Mouse (Mus musculus): ENCODE results near the gene Gm42742. TPM values are rescaled to one million over a fixed set of nuclear protein-coding genes. Genes with fewer than 3 reads are reported as not detected.
A peak's percentile ranks its signal among the peaks of the same experiment; 100 is the strongest.

The Gm42742 gene
- polyA plus RNA-seq, 1 experiment from 2014 or later, result 83.4 TPM

DNA sequence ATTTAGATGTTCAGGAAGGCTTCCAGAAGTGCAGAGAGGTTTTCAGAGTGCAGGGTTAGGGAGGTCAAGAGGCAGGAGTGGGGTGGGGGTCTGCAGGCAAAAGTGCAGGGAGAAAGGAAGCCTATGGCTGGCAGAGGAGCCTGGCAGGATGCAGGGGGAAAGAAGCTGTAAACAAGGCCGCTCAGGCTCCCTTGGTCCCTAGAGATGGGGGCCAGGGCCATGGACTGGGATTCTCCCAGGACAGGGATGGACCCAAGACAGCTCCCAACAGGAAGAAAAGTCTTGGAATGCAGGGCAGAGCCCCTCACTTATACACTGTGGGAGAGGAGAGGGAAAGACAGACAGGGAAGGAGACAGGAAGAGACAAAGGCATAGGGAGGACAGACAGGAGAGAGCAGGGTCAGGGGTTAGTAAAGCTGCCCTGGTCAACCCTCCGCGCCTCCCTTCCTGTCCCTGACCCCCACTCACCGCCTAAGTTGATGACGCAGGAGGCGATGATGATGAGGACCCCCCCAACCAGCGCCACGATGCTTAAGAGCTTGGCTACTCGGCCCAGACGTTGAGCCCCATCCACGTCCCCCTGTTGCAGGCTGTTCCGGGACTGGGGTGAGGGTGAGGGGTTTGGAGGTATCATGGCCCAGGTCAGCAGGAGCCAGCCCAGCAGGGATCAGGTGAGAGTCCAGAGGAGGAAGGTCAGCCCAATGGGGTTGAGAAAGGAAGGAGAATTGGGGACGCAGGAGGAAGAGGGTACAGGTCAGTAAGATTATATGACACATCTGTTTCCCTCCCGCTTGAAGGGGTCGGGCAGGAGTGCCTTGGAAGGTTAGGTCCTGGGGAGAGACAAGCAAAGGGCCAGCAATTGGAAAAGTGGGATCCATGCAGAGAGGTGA is 2.2 kb downstream of the Gm42742 start:
- Histone ChIP-seq H3K9me3 (no peaks in the 10 kb centered on the region), H3K4me3 (peak overlapping the region; percentile 72), H3K36me3 (peaks cover 41% of the 10 kb centered on the region), H3K4me1 (peaks cover 82% of the 10 kb centered on the region), H3K27me3 (no peaks in the 10 kb centered on the region), H3K9ac (peak overlapping the region; percentile 83), H3K27ac (peak overlapping the region; percentile 96), H3K4me2 (peak overlapping the region; percentile 92)
- WGBS, result 68% methylated on average over 15 of the region's 15 CpGs
- ATAC-seq (ENCODE audit: insufficient number of reproducible peaks, insufficient read depth, low FRiP score, low TSS enrichment, low read depth), result no peak

- Histone ChIP-seq H3K27me3 (no peaks in the 10 kb centered on the region), H3K4me2 (peak overlapping the region; percentile 92), H3K4me1 (peaks cover 75% of the 10 kb centered on the region), H3K36me3 (peaks cover 41% of the 10 kb centered on the region), H3K9ac (peak overlapping the region; percentile 83), H3K4me3 (peak overlapping the region; percentile 72), H3K27ac (peak overlapping the region; percentile 96), H3K9me3 (no peaks in the 10 kb centered on the region)
- ATAC-seq (ENCODE audit: insufficient number of reproducible peaks, insufficient read depth, low FRiP score, low TSS enrichment, low read depth), result no peak
- WGBS, result 60% methylated on average over 6 of the region's 6 CpGs
Measured at GRCm38 (mm10) chr7:127017950-127018345, 2.9 kb downstream of the Gm42742 start.

- Histone ChIP-seq H3K27ac (peak within 1 kb of the TSS; percentile 96), H3K27me3 (no peaks in the 10 kb centered on the region), H3K4me1 (peaks cover 68% of the 10 kb centered on the region), H3K9ac (peak within 1 kb of the TSS; percentile 93), H3K4me2 (peak within 1 kb of the TSS; percentile 92), H3K36me3 (peaks cover 41% of the 10 kb centered on the region), H3K9me3 (no peaks in the 10 kb centered on the region), H3K4me3 (peak within 1 kb of the TSS; percentile 72)
- ATAC-seq (ENCODE audit: insufficient number of reproducible peaks, insufficient read depth, low FRiP score, low TSS enrichment, low read depth), result peak; percentile 75
- 2% methylated on average over 39 of the region's 39 CpGs for WGBS
Measured at GRCm38 (mm10) chr7:127016971-127017949, 3.6 kb downstream of the Gm42742 start, which contains the start of gene Pagr1a. Gene Pagr1a (minus strand): TSS chr7:127017352.

DNA sequence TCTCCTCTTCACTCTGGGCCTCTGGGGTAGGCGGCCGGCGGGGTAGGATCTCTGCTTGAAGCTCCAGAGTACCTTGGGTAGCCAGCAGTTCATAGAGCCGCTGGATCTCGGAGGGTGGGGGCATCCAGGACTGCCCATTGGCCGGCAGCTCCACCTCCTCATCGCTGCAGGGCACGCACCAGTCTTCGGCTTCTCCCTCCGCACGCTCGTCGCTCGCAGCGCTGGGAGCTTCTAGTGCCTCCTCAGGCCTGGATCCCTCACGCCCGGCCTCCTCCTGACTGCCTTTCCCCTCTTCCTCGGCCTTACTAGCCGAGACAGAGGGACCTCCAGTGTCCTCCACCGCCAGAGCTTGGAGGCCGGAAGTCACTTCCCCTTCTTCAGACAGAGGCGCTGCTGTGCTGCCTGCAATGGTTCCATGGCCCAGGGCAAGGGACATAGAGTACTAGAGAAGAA is 4.4 kb downstream of the Gm42742 start:
- H3K4me3 ChIP-seq, result peak overlapping the region; percentile 72
- ATAC-seq (ENCODE audit: insufficient number of reproducible peaks, insufficient read depth, low FRiP score, low TSS enrichment, low read depth), result 0 out of 2 replicates have a peak, but pooled peaks have one; percentile 15
- H3K27me3 ChIP-seq, result no peaks in the 10 kb centered on the region
- peaks cover 45% of the 10 kb centered on the region for H3K36me3 ChIP-seq
- H3K4me1 ChIP-seq, result peaks cover 61% of the 10 kb centered on the region
- WGBS, result under 1% methylated on average over 22 of the region's 22 CpGs
- peak overlapping the region; percentile 96 for H3K27ac ChIP-seq
- peak overlapping the region; percentile 92 for H3K4me2 ChIP-seq
- no peaks in the 10 kb centered on the region for H3K9me3 ChIP-seq
- H3K9ac ChIP-seq, result peak overlapping the region; percentile 93

DNA sequence TGATC is 4.6 kb downstream of the Gm42742 start, which contains the start of gene Pagr1b:
Pagr1b (minus strand) TSS at position 4 of the 5 bp plus-strand sequence.
- H3K36me3 ChIP-seq, result peaks cover 47% of the 10 kb centered on the region
- H3K4me1 ChIP-seq, result peaks cover 58% of the 10 kb centered on the region
- peak within 1 kb of the TSS; percentile 96 for H3K27ac ChIP-seq
- peak within 1 kb of the TSS; percentile 93 for H3K9ac ChIP-seq
- H3K9me3 ChIP-seq, result no peaks in the 10 kb centered on the region
- no peak for ATAC-seq (ENCODE audit: insufficient number of reproducible peaks, insufficient read depth, low FRiP score, low TSS enrichment, low read depth)
- peak within 1 kb of the TSS; percentile 92 for H3K4me2 ChIP-seq
- no peaks in the 10 kb centered on the region for H3K27me3 ChIP-seq
- H3K4me3 ChIP-seq, result peak within 1 kb of the TSS; percentile 72

- Histone ChIP-seq H3K4me3 (peak overlapping the region; percentile 72), H3K4me2 (peak overlapping the region; percentile 92), H3K9me3 (no peaks in the 10 kb centered on the region), H3K27me3 (no peaks in the 10 kb centered on the region), H3K9ac (peak overlapping the region; percentile 93), H3K27ac (peak overlapping the region; percentile 96), H3K36me3 (peaks cover 49% of the 10 kb centered on the region), H3K4me1 (peaks cover 56% of the 10 kb centered on the region)
- ATAC-seq (ENCODE audit: insufficient number of reproducible peaks, insufficient read depth, low FRiP score, low TSS enrichment, low read depth), result no peak
- 2% methylated on average over 10 of the region's 10 CpGs for WGBS
Measured at GRCm38 (mm10) chr7:127016081-127016480, 4.8 kb downstream of the Gm42742 start.

DNA sequence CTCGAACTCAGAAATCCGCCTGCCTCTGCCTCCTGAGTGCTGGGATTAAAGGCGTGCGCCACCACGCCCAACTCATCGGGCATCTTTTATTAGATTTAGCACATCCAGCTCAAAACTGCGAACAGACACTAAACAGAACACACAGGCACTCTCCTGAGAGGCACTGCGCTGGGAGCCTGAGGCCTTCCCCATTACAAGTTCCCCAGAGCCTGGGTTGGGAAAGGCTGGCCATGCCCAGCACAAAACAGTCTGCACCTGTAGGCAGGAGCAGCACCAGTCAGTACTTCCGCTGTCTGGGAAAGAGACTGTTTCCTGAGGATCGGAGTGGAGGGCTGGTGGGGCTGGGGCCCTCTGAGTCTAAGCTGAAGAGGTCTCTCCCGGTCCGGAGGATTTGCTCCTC is 5.9 kb downstream of the Gm42742 start:
- ATAC-seq (ENCODE audit: insufficient number of reproducible peaks, insufficient read depth, low FRiP score, low TSS enrichment, low read depth), result no peak
- Histone ChIP-seq H3K9me3 (no peaks in the 10 kb centered on the region), H3K27ac (no peak overlapping the region), H3K9ac (peak overlapping the region; percentile 93), H3K4me1 (peaks cover 49% of the 10 kb centered on the region), H3K4me3 (peak overlapping the region; percentile 72; the same call in 1 of the 2 replicates), H3K27me3 (no peaks in the 10 kb centered on the region), H3K36me3 (peaks cover 54% of the 10 kb centered on the region), H3K4me2 (peak overlapping the region; percentile 92)
- WGBS, result 91% methylated on average over 12 of the region's 12 CpGs

GRCm38 (mm10) chr7:127014320-127014719 is 6.6 kb downstream of the Gm42742 start, which contains the start of gene Mvp:
Gene Mvp (minus strand): TSS chr7:127014621.
- Histone ChIP-seq H3K27ac (peak within 1 kb of the TSS; percentile 96; the same call in 1 of the 2 replicates), H3K9ac (peak within 1 kb of the TSS; percentile 93), H3K4me3 (peak within 1 kb of the TSS; percentile 72), H3K36me3 (peaks cover 54% of the 10 kb centered on the region), H3K27me3 (no peaks in the 10 kb centered on the region), H3K4me2 (peak within 1 kb of the TSS; percentile 92), H3K4me1 (peaks cover 42% of the 10 kb centered on the region), H3K9me3 (no peaks in the 10 kb centered on the region)
- ATAC-seq (ENCODE audit: insufficient number of reproducible peaks, insufficient read depth, low FRiP score, low TSS enrichment, low read depth), result no peak
- WGBS, result 52% methylated on average over 11 of the region's 11 CpGs

DNA sequence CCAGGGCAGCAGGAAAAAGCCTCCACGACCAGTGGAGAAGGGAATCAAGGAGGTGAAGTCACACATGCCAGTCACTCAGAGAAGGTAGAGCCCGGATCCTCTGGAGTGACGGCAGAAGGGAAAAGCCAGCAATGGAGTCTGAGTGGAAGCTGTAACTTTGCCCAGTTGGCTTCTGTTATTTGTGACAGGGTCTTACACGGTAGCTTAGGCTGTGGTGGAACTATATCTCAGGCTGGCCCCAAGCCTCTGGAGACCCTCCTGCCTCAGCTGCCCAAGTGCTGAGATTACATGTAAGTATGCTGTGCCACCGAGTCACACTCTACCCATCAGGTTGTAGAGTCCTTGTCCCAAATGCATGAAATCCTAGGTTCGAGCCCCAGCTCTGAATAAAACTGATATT is 7.5 kb downstream of the Gm42742 start:
- Histone ChIP-seq H3K9ac (no peak overlapping the region), H3K27ac (no peak overlapping the region), H3K4me3 (no peak overlapping the region), H3K9me3 (no peaks in the 10 kb centered on the region), H3K36me3 (peaks cover 54% of the 10 kb centered on the region), H3K4me1 (peaks cover 38% of the 10 kb centered on the region), H3K27me3 (no peaks in the 10 kb centered on the region), H3K4me2 (no peak overlapping the region)
- ATAC-seq (ENCODE audit: insufficient number of reproducible peaks, insufficient read depth, low FRiP score, low TSS enrichment, low read depth), result no peak
- WGBS, result 95% methylated on average over 6 of the region's 6 CpGs

DNA sequence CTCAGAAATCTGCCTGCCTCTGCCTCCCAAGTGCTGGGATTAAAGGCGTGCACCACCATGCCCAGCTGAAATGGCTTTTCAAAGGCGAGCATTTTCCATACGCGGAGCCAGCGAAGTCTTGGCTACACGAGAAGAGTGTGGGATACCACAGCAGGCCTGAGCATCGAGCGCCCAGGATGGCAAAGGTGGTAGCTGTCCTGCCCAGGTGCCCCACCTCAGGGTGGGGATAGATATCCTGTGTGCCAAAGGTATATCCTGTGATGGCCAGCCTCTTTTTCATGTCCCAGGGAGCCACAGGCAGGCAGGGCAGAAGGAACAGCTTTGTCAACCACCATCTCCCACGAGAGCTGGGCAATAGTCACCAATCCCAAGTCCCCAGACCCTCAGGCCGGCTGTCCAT is 8.1 kb downstream of the Gm42742 start:
- WGBS, result 95% methylated on average over 10 of the region's 10 CpGs
- Histone ChIP-seq H3K36me3 (peaks cover 54% of the 10 kb centered on the region), H3K9ac (no peak overlapping the region), H3K27me3 (no peaks in the 10 kb centered on the region), H3K4me2 (no peak overlapping the region), H3K4me1 (peaks cover 35% of the 10 kb centered on the region), H3K27ac (no peak overlapping the region), H3K4me3 (no peak overlapping the region), H3K9me3 (no peaks in the 10 kb centered on the region)
- ATAC-seq (ENCODE audit: insufficient number of reproducible peaks, insufficient read depth, low FRiP score, low TSS enrichment, low read depth), result no peak

DNA sequence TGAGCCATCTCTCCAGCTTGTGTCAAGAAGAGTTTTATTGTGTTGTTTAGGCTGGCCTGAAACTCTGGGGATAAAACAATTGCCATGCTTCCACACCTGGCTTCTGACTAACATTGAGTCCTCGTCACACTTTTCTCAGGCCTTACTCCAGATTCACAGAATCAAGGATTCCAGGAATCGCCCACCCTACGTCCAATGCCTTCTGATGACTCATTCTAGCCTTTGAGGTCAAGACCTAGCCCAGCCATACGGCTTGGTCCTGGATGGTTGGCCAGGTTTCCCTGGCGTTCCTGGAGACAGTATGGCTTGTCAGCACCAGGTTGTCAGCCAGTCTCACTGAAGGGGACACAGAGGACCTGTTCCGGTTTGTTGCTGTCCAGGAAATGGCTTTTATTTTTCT is 8.5 kb downstream of the Gm42742 start:
- no peak for ATAC-seq (ENCODE audit: insufficient number of reproducible peaks, insufficient read depth, low FRiP score, low TSS enrichment, low read depth)
- no peak overlapping the region for H3K9ac ChIP-seq
- peaks cover 31% of the 10 kb centered on the region for H3K4me1 ChIP-seq
- 91% methylated on average over 6 of the region's 6 CpGs for WGBS
- peaks cover 54% of the 10 kb centered on the region for H3K36me3 ChIP-seq
- no peak overlapping the region for H3K4me3 ChIP-seq
- no peaks in the 10 kb centered on the region for H3K27me3 ChIP-seq
- H3K27ac ChIP-seq, result no peak overlapping the region
- H3K4me2 ChIP-seq, result no peak overlapping the region
- no peaks in the 10 kb centered on the region for H3K9me3 ChIP-seq

Data from embryonic facial prominence, embryonic 13.5 days (tissue).